Mouse (Mus musculus) left cerebral cortex, adult 2 months (tissue): ENCODE results near the gene Epha4. TPM values are rescaled to one million over a fixed set of nuclear protein-coding genes. Genes with fewer than 3 reads are reported as not detected.
A peak's percentile ranks its signal among the peaks of the same experiment; 100 is the strongest.

Source experiments
- DNase-seq, 2 experiments: peaks; one replicate each; pipeline ENCODE4 v3.0.0; 2021 to 2022; ENCODE audit warnings: low spot score in 2 of 2, mixed read lengths in 1 of 2; ENCODE audit errors: extremely low spot score in 1 of 2
- H3K27ac ChIP-seq: fragments of 200-600 bp; 2 replicates; pipeline ENCODE4 v1.8.1; 2022
- H3K4me3 ChIP-seq: fragments of 200-600 bp; 2 replicates; pipeline ENCODE4 v1.8.1; 2022
- CTCF ChIP-seq: fragments of 200-600 bp; IDR thresholded peaks from 2 replicates; pipeline ENCODE4 v1.8.1; 2022; ENCODE audit warnings: antibody characterized with exemption, mild to moderate bottlenecking, moderate library complexity
- intact Hi-C: fragments of 180-260 bp; cut with DNase I; formaldehyde crosslinking; loops from one replicate; pipeline ENCODE4 v1.15.1; 2025
- total RNA-seq, 2 experiments: library from RNA; stranded (reverse); gene quantifications; 2 replicates each; pipeline ENCODE4 v1.2.3; 2021

Epha4 gene
- total RNA-seq, 2 experiments from 2014 or later: 173 to 174 TPM

DNA sequence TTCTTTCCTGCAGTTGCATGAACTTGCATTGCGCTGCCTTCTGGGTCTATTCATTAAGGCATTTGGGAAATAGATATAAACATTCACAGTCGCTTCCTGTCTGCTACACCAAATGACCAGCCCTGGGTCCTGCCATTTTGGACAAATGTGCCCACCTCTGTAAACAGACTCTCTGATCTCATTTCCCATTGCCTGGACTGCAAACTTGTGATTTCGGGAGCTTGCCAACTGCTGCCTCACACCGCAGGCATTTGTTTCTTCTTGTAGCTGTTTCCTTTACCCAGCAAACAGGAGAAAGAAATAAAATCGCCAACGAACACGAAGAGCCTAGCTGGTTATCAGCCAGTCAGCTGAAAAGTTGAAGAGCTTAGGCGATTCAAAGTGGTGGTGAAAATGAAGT lies 10.2 kb upstream of the Epha4 start:
- Histone ChIP-seq H3K27ac (no peak overlapping the region), H3K4me3 (no peak overlapping the region)
- DNase-seq: no peak
- TF ChIP-seq CTCF: no peak
- intact Hi-C loops: loop anchor here (10.0 kb wide), 1 partner anchor 300 kb away; no protein-coding TSS in a partner anchor

DNA sequence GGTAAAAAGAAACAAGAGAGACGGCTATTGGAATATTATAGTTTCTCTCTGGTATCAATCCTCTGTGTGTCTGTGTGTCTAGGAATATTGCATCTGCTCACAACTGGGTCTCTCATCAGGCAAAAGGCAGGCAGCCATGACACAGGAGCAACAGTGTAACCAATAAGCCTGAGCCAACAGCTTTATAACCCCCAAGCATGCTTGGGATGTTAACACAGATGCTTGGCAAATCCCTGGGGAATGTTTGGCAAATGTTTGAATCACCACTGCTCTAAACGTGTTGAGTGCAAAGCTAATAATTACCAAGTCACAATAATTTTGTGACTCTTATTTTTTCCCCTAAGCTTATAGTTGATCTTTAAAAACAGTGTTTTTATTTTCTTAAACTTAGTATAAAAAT lies 8.5 kb upstream of the Epha4 start:
- intact Hi-C loops: loop anchor here (5.0 to 10.0 kb wide), 2 partner anchors 64 to 301 kb away; no protein-coding TSS in a partner anchor
- no peak for TF ChIP-seq CTCF
- no peak overlapping the region for H3K4me3 ChIP-seq
- H3K27ac ChIP-seq: no peak overlapping the region
- no peak for DNase-seq

DNA sequence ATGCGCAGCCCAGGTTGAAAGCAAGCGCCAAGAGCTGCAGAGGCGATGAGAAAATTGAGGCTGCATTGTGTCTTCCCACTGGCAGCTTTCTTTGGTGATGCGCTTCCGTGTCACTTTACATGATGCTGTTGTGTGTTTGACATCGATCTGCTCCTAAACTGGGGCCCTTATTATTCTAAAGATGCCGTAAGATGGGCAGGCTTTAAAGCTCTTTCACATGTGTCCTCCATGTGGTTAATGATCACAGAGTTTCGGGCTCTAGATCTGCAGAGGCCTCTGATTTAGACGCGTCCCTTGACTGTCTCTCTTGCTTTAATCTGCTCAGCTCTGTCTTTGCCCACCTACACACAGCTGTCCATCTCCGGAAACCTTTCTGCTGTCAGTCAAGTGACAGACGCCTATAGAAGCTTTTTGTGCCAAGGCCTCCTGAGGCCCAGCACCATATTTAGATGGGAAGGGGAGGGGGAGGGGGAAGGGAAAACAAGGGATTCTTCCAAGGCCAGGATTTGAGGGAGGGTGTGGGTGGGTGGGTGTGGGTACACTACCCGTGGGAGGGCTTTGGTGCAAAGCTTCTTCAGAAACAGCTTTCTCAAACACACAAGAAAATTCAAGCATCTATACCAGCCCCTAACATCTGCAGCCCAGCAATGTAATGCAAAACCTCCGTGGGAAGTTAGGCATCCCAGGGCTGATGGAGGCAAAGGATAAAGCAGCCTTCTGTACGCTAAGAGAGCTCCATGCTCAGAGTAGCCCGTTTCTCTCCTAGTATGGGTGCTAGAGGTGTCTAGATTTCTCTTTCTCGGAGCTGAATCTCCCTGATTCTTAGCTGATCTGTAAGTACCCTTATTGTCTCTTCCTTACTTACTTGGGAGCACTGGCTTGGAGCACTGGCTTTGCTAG lies 7.0 kb upstream of the Epha4 start:
- Histone ChIP-seq H3K27ac (peak overlapping the region; percentile 76), H3K4me3 (no peak overlapping the region)
- no peak for TF ChIP-seq CTCF
- DNase-seq: no peak
- intact Hi-C loops: loop anchor here (2.0 to 10.0 kb wide), 3 partner anchors 65 to 303 kb away; no protein-coding TSS in a partner anchor

DNA sequence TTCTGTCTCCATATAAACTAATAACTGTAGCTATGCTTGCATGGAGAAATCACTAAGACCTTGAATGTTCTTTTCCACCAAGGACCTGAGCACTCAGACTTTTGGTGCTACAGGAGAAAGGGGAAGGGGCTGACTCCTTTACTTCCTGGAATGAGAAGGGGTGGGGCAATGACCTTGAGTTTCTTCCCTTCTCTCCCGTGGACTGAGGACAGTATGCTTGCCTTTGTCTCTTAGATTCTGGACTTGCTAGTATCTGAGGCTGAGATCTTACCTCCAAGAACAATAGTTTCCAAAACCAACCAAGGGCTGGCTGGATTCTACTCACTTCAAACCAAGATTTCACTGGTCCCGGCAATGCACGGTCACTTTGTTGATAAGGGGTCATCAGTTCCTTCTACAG lies 3.8 kb upstream of the Epha4 start:
- Histone ChIP-seq H3K4me3 (no peak overlapping the region), H3K27ac (no peak overlapping the region)
- intact Hi-C loops: loop anchor here (5.0 to 10.0 kb wide), 7 partner anchors 379 to 1374 kb away; no protein-coding TSS in a partner anchor
- DNase-seq: no peak
- TF ChIP-seq CTCF: no peak

DNA sequence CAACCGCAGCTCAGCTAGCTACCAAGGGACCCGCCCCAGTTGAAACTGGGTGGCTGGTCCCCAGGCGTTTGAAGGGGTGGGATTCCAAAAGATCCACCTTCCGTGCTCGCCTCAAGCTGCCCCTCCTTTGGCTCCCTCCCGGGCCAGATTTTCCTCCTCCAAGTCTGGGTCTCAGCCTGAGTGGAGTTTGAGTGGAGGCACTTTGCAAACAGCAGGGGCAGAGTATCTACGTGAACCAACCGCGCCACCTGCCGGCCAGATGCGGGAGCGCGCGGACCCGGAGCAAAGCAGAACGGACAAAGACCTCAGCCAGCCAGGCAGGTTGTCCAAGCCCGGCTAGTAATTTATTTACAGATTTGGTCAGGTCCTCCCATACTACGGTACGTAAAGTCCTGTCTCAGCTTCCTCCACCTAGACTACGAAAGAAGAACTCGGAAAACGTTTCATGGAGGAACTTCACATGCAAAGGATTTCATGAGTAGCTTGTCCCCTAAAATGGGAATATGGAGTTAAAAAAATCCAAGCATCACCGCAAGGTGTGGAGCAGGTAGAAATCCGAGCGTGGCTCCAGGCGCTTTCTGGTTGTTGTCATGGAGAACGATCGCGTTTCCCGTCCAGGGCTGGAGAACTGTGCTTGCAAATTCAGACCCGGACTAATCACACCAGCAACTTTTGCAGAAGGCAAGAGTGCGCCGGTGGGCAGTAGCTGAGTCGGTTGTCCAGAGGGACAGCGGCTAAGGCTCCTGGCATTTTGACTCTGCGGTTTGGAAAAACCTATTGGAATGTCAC lies 1.5 kb upstream of the Epha4 start:
- peak; percentile 91 to 98 for DNase-seq
- Histone ChIP-seq H3K4me3 (peak overlapping the region; percentile 85), H3K27ac (peak overlapping the region; percentile 75)
- intact Hi-C loops: loop anchor here (1.0 to 10.0 kb wide), 9 partner anchors 381 to 1863 kb away; no protein-coding TSS in a partner anchor
- TF ChIP-seq CTCF: peak; percentile 98

DNA sequence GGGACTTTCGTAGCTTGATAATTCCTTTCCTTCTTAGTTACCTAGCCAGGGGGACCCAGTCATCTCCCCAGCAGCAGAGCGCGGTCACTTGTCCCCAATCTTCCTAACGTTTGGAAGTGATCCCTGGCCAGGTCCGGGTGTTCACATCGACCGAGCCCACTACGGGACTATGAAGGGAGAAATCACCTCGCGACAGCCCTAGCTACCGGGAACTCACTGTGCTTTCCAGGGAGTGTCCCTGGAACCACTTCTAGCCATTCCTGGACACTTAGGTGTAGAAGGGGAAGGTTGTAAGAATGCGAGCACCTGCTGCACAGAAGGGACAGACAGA lies 728 bp upstream of the Epha4 start:
- Histone ChIP-seq H3K4me3 (peak overlapping the region; percentile 85), H3K27ac (peak overlapping the region; percentile 75)
- peak in 1 of 2 experiments; percentile 41 for DNase-seq
- intact Hi-C loops: loop anchor here (2.0 to 10.0 kb wide), 8 partner anchors 382 to 1445 kb away; no protein-coding TSS in a partner anchor
- TF ChIP-seq CTCF: no peak

DNA sequence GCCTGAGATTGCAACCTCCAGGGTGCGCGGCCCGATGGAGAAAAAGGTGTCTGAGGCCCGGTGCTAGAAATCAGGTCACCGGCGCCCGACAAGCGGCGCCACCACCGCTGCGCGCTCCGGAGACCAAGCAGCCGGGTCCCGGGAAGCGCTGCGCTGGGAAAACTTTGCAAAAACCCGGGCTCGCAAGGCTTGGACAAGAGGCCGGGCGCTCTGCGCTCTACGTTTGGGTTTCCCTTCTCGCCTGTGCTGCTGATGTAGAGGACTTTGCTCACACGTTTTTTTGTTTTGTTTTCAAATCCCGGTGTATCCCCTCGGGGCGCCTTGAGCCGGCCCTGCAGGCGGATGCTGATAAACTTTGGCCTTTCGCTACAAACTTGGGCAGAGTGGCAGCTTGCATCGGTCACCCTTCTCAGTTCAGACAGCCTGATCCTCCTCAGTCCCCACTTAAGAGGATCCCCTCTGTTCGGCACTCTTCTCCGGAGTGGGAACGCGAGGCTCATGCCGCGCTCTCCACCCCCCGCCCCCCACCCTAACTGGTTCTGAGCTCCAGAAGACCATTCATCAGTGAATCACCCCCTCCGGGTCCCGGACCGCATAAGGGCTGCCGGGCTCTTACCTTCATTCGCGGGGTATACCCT lies 444 bp downstream of the Epha4 start:
- Histone ChIP-seq H3K4me3 (peak overlapping the region; percentile 85), H3K27ac (peak overlapping the region; percentile 93)
- peak; percentile 6 for TF ChIP-seq CTCF
- intact Hi-C loops: loop anchor here (2.0 to 10.0 kb wide), 7 partner anchors 580 to 1702 kb away; no protein-coding TSS in a partner anchor
- peak; percentile 58 to 60 for DNase-seq

DNA sequence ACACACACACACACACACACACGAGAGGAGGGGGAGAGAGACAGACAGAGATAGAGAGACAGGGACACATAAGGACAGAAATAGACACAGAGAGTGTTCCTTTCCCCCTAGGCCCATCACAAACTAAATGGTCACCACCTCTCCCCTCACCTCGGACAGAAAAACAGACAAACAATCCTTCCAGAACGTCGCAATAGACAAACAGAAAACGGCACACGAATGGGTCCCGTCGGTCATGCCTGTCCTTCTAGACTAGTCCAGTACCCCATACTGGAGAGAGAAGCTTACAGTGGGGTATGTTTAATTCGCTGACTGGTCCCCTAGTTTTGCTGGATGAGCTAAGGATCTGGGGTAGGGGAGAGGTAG lies 946 bp downstream of the Epha4 start:
- intact Hi-C loops: loop anchor here (2.0 to 10.0 kb wide), 8 partner anchors 103 to 1702 kb away; no protein-coding TSS in a partner anchor
- TF ChIP-seq CTCF: no peak
- peak overlapping the region; percentile 93 for H3K27ac ChIP-seq

DNA sequence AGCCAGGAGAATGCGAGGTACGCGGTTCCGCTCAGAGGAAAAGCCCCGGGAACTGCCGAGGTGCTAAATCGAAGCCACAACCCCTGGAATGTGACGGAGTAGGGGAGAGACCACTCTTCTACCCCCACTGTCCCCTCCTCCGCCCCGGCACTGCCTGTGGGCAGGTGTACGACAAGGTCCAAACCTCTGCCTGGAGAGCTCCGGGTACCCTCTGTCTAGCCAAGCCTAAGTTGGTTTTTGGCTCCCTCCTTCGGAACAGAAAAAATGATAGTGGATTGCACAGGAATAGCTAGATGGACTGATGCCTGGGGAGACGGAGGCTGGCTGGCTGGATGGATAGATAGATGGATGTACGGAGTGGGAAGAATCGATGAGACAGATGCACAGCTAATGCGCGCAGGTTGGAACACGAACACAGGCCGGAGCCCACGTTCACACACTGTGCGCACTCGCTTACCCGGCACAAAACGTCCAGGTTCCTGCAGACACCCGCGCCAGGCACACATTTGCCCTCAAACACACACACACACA lies 1.4 kb downstream of the Epha4 start:
- peak; percentile 20 for TF ChIP-seq CTCF
- intact Hi-C loops: loop anchor here (2.0 to 10.0 kb wide), 7 partner anchors 103 to 1701 kb away; no protein-coding TSS in a partner anchor
- Histone ChIP-seq H3K4me3 (peak overlapping the region; percentile 85), H3K27ac (peak overlapping the region; percentile 91)
- DNase-seq: peak; percentile 59 to 63

More for the DNA sequence above, 946 bp downstream of the Epha4 start:
- DNase-seq: peak in 1 of 2 experiments; percentile 31
- H3K4me3 ChIP-seq: peak overlapping the region; percentile 85

DNA sequence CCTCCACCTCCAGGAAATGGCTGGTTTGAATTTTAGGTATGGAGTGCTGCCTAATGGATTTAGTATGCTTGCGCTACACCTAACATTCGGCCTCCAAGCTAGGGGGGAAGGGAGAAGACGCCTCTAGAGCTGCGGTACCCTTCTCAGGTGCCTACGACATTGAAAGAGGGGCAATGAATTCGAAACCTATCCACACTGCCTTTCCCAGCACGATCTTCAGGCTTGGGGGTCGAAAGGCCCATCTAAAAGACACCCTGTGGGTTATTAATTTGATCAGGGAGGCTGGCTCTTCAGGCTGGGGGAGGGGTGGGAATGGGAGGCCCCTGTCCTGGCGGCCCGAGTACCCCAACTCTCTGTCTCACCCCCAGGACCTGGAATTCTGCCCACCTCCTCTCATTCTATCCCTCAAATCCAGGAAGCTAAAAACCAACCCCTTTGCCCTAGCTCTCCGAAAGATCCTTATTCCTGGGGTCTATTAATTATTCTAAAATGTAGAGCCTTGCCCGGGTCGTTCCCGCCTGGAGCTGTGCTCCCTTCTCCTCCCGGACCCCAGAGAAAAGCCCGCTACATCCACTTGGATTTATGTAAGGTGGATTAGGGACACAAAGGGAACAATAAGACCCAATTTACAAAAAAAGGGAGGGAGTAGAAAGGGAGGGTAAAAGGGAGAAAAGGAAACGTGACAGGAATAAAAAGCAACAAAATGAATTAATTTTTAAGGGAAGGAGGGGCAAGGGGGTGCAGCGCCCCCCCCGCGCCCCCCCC lies 2.3 kb downstream of the Epha4 start:
- intact Hi-C loops: loop anchor here (2.0 to 10.0 kb wide), 7 partner anchors 102 to 1700 kb away; no protein-coding TSS in a partner anchor
- H3K4me3 ChIP-seq: peak overlapping the region; percentile 85
- no peak for DNase-seq
- H3K27ac ChIP-seq: peak overlapping the region; percentile 91
- no peak for TF ChIP-seq CTCF
